Mouse (Mus musculus) lung, postnatal 0 days (tissue): Measurements from ENCODE around the gene Thrb. TPM values are rescaled to one million over a fixed set of nuclear protein-coding genes. Genes with fewer than 3 reads are reported as not detected.
"Not testable (repeated sequence)": the region's sequence is repeated elsewhere in the genome, so short reads cannot be mapped to it uniquely, and the experiment has no call there.

Experiments used
- ATAC-seq: fragments of 200-750 bp; cut with Nextera tagmentation; 2 replicates; pipeline ENCODE4 v1.8.0; 2017; ENCODE audit warnings: moderate library complexity
- DNase-seq: peaks from one replicate; pipeline ENCODE4 v3.0.0-alpha.2; 2016; ENCODE audit warnings: low spot score
- H3K27ac ChIP-seq: fragments of 300-500 bp; sonication (generic); 2 replicates; pipeline ENCODE4 v1.5.1; 2014; ENCODE audit warnings: antibody characterized with exemption, mild to moderate bottlenecking, low read length, mixed read lengths
- H3K27me3 ChIP-seq: fragments of 300-500 bp; sonication (generic); replicated peaks from 2 replicates; pipeline ENCODE4 v1.6.1; 2014; ENCODE audit warnings: low read length, mixed read lengths; ENCODE audit not compliant: insufficient read depth
- H3K36me3 ChIP-seq: fragments of 300-500 bp; sonication (generic); 2 replicates; pipeline ENCODE4 v1.6.1; 2014; ENCODE audit warnings: low read length, mixed read lengths; ENCODE audit not compliant: insufficient read depth
- H3K4me1 ChIP-seq: fragments of 300-500 bp; sonication (generic); 2 replicates; pipeline ENCODE4 v1.6.1; 2014; ENCODE audit warnings: antibody characterized with exemption, low read depth, low read length, mixed read lengths; ENCODE audit not compliant: insufficient read depth
- H3K4me2 ChIP-seq: fragments of 300-500 bp; sonication (generic); replicated peaks from 2 replicates; pipeline ENCODE4 v1.6.1; 2014; ENCODE audit warnings: low read depth, mild to moderate bottlenecking, low read length, moderate library complexity, mixed read lengths
- H3K4me3 ChIP-seq: fragments of 300-500 bp; sonication (generic); 2 replicates; pipeline ENCODE4 v1.5.1; 2014; ENCODE audit warnings: low read depth, low read length
- H3K9ac ChIP-seq: fragments of 300-500 bp; sonication (generic); replicated peaks from 2 replicates; pipeline ENCODE4 v1.6.1; 2014; ENCODE audit warnings: low read depth, mild to moderate bottlenecking
- H3K9me3 ChIP-seq: fragments of 300-500 bp; sonication (generic); 2 replicates; pipeline ENCODE4 v1.6.1; 2016; ENCODE audit warnings: low read length, mixed read lengths
- CTCF ChIP-seq: IDR thresholded peaks from 2 replicates; pipeline ENCODE4 v1.5.1; 2016; ENCODE audit warnings: antibody characterized with exemption, mild to moderate bottlenecking
- EP300 ChIP-seq: IDR thresholded peaks from 2 replicates; pipeline ENCODE4 v1.6.1; 2016; ENCODE audit warnings: antibody characterized with exemption, mild to moderate bottlenecking, control low read depth
- WGBS: fragments of 180-500 bp; shearing (Covaris S2); extraction: QIAGEN DNeasy Blood & Tissue Kit; methylation state at CpG from one replicate; pipeline ENCODE4 v1.1.7; 2014; 5-methylcytosine and 5-hydroxymethylcytosine counted together
- polyA plus RNA-seq: library from polyadenylated mRNA; unstranded; fragments of >200 nt; fragmentation: Nextera tagmentation; extraction: Ambion mirVana; gene quantifications from 2 replicates; pipeline ENCODE4 v1.2.1, GENCODE M21; 2015

Gene Thrb
- polyA plus RNA-seq, 1 experiment from 2014 or later = 2.8 TPM

GRCm38 (mm10) chr14:17917124-17917763 lies 257.2 kb downstream of the Thrb start:
- DNase-seq = no peak
- no peaks in the 10 kb centered on the region for H3K9me3 ChIP-seq
- ATAC-seq = no peak
- H3K4me3 ChIP-seq = no peak overlapping the region
- no peaks in the 10 kb centered on the region for H3K4me1 ChIP-seq
- TF ChIP-seq CTCF = no peak
- TF ChIP-seq EP300 = no peak
- H3K9ac ChIP-seq = no peak overlapping the region
- 61% methylated on average over 3 of the region's 3 CpGs for WGBS
- H3K4me2 ChIP-seq = no peak overlapping the region
- H3K27me3 ChIP-seq = no peaks in the 10 kb centered on the region
- H3K27ac ChIP-seq = no peak overlapping the region
- no peaks in the 10 kb centered on the region for H3K36me3 ChIP-seq

- H3K27me3 ChIP-seq = no peaks in the 10 kb centered on the region
- H3K27ac ChIP-seq = no peak overlapping the region
- H3K4me3 ChIP-seq = no peak overlapping the region
- no peak overlapping the region for H3K9ac ChIP-seq
- H3K36me3 ChIP-seq = no peaks in the 10 kb centered on the region
- no peaks in the 10 kb centered on the region for H3K9me3 ChIP-seq
- no peak overlapping the region for H3K4me2 ChIP-seq
- peak; percentile 56 for DNase-seq
- no peaks in the 10 kb centered on the region for H3K4me1 ChIP-seq
- no peak for TF ChIP-seq EP300
- no peak for TF ChIP-seq CTCF
- 25% methylated on average over 3 of the region's 3 CpGs for WGBS
- ATAC-seq = peak; percentile 70
These were observed 257.8 kb downstream of the Thrb start for GRCm38 (mm10) chr14:17917899-17918298.

GRCm38 (mm10) chr14:17922807-17923704 lies 263.0 kb downstream of the Thrb start:
- ATAC-seq = no peak
- Histone ChIP-seq H3K4me3 (no peak overlapping the region), H3K27ac (no peak overlapping the region), H3K4me1 (no peaks in the 10 kb centered on the region), H3K9me3 (no peaks in the 10 kb centered on the region), H3K9ac (no peak overlapping the region), H3K36me3 (no peaks in the 10 kb centered on the region), H3K27me3 (no peaks in the 10 kb centered on the region), H3K4me2 (no peak overlapping the region)
- DNase-seq = no peak
- no peak for TF ChIP-seq CTCF
- no peak for TF ChIP-seq EP300
- 48% methylated on average over 8 of the region's 8 CpGs for WGBS

- no peak for ATAC-seq
- TF ChIP-seq CTCF (peak; percentile 73), EP300 (no peak)
- no peaks in the 10 kb centered on the region for H3K36me3 ChIP-seq
- peak; percentile 29 for DNase-seq
- no peak overlapping the region for H3K27ac ChIP-seq
- no peaks in the 10 kb centered on the region for H3K9me3 ChIP-seq
- no peak overlapping the region for H3K4me2 ChIP-seq
- no peak overlapping the region for H3K4me3 ChIP-seq
- no peaks in the 10 kb centered on the region for H3K4me1 ChIP-seq
- no peak overlapping the region for H3K9ac ChIP-seq
- WGBS = 19% methylated on average over 1 of the region's 1 CpGs
- no peaks in the 10 kb centered on the region for H3K27me3 ChIP-seq
These were observed 267.4 kb downstream of the Thrb start for GRCm38 (mm10) chr14:17927469-17927868.

GRCm38 (mm10) chr14:17929585-17929984 lies 269.5 kb downstream of the Thrb start:
- 61% methylated on average over 5 of the region's 5 CpGs for WGBS
- Histone ChIP-seq H3K9me3 (no peaks in the 10 kb centered on the region), H3K27me3 (no peaks in the 10 kb centered on the region), H3K4me1 (no peaks in the 10 kb centered on the region), H3K4me2 (no peak overlapping the region), H3K4me3 (no peak overlapping the region), H3K9ac (no peak overlapping the region), H3K36me3 (no peaks in the 10 kb centered on the region), H3K27ac (no peak overlapping the region)
- ATAC-seq (no peak), DNase-seq (no peak)
- TF ChIP-seq CTCF (peak; percentile 43), EP300 (no peak)

- Histone ChIP-seq H3K4me2 (no peak overlapping the region), H3K27ac (no peak overlapping the region), H3K36me3 (no peaks in the 10 kb centered on the region), H3K4me1 (no peaks in the 10 kb centered on the region), H3K9ac (no peak overlapping the region), H3K9me3 (no peaks in the 10 kb centered on the region), H3K27me3 (no peaks in the 10 kb centered on the region), H3K4me3 (no peak overlapping the region)
- no peak for DNase-seq
- 61% methylated on average over 2 of the region's 2 CpGs for WGBS
- TF ChIP-seq EP300 (no peak), CTCF (no peak)
- ATAC-seq = no peak
These were observed 273.4 kb downstream of the Thrb start for GRCm38 (mm10) chr14:17933475-17933874.

- 88% methylated on average over 4 of the region's 4 CpGs for WGBS
- not testable (repeated sequence) for H3K4me1 ChIP-seq
These were observed 274.7 kb downstream of the Thrb start for GRCm38 (mm10) chr14:17934779-17935178.

More at GRCm38 (mm10) chr14:17934779-17935178, 274.7 kb downstream of the Thrb start:
- not testable (repeated sequence) for H3K27me3 ChIP-seq, DNase-seq, H3K4me2 ChIP-seq, H3K9ac ChIP-seq, H3K4me3 ChIP-seq, H3K36me3 ChIP-seq, ATAC-seq, H3K27ac ChIP-seq, H3K9me3 ChIP-seq
